Mouse (Mus musculus): ENCODE measurements at regions not wholly inside any gene's neighbourhood (a gene's known extent, or its start where the extent isn't known, plus 50 kb on each side); places are given as distances from the start of the nearest gene placed in this dataset.
"Not testable (repeated sequence)": the region's sequence is repeated elsewhere in the genome, so short reads cannot be mapped to it uniquely, and the experiment has no call there.

GRCm38 (mm10) chr13:74563483-74564330, 69.9 kb upstream of the Zfp825 start:
- DNase-seq (ENCODE audit: low spot score): peak; percentile 59

DNA sequence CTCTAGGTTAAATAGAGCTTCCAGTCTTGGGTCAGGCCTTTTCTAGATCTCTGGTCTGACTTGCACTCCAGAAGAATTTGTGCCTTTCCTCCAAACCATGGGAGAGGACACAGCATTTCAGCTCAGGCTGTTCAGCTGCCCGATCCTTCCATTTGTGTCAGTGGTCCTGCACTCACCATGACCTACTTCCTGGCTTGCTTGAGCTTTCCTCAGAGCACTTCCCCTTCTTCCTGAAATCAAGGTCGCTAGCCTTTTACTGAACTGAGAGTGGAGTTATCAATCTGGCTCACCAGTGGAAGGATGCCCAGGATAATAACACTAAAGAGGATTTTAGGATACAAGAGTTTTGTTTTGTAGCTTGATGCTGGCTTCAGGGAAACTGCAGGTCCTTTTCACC, 70.5 kb upstream of the Zfp825 start:
- not testable (repeated sequence) for DNase-seq (ENCODE audit: low spot score)

DNA sequence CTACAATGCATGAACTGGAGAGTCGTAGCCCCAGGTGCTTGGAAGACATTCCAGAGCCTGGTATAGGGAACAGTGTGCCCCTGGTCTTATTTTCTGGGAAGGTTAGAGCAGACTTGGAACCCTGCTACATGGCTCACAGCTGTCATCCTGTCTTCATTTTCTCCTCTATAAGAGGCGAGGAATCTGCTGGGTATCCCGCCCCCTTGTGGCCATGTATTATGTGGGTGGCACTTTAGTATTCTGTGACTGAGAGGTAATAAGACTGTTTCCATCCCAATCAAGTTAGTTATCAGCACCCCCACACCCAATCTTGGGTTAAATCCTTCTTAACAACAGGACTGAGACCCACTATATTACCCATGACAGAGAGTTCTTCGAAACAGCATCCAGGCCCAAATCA, 69.4 kb upstream of the Erap1 start:
- not testable (repeated sequence) for DNase-seq (ENCODE audit: low spot score)

Measured in ovary, postnatal 14 days (tissue).